ENCODE assay signal across 25 mouse cellular contexts in the genomic region with DNA sequence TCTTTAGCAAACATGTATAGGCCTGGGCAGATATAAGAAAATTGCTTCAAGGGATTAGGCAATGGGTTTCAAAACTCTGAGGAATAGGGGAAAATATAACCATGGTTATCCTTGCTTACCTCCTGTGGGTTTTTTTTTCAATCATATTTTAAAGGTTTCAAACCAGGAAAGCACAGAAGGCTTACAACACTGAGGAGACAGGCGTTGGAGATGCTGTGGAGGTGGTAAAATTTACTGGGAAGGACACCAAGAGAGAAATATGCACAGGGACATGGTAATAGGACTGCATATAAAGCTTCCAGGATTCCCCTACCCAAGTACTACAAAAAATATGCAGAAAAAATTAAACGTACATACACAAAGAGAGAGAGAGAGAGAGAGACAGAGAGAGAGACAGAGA.
"Had no signal": no experiment of that assay in that cellular context is flagged by ENCODE, and none has a peak within 500 bp of the region (broad histone marks: within the 10 kb centered on the region; RNA-seq: fewer than 3 reads in every experiment).

No protein-coding gene starts in this region.

- H3K27ac ChIP-seq: gastrocnemius, adult 2 months; heart, embryonic 10.5 days; hindbrain, embryonic 10.5 days; hindbrain, embryonic 12.5 days; hindbrain, embryonic 14.5 days; intestine, embryonic 15.5 days; layer of hippocampus, adult 2 months; limb, embryonic 10.5 days; limb, embryonic 12.5 days; liver, embryonic 13.5 days had no signal

- DNase-seq: gastrocnemius, adult 2 months; gastrocnemius, postnatal 10 days; gastrocnemius, postnatal 25 days; heart, adult 18-20 months; heart, postnatal 10 days; heart, postnatal 4 days; kidney, adult 18-20 months; kidney, adult 8-10 months; kidney, postnatal 10 days; kidney, postnatal 25 days; kidney, postnatal 4 days; liver; liver, embryonic 13.5 days had no signal

- ATAC-seq: hindbrain, embryonic 16.5 days; inflammation-experienced regulatory T-cells, adult 6 months; intestine, embryonic 15.5 days; intestine, postnatal 0 days had no signal

- H3K4me3 ChIP-seq: gastrocnemius, adult 2 months; heart, embryonic 10.5 days; heart, embryonic 12.5 days; hindbrain, embryonic 10.5 days; hindbrain, embryonic 12.5 days; intestine, embryonic 15.5 days; layer of hippocampus, adult 2 months; limb, embryonic 10.5 days; limb, embryonic 12.5 days; liver, embryonic 13.5 days had no signal
